Mouse (Mus musculus) midbrain, embryonic 14.5 days (tissue): ENCODE measurements around the gene Slc35e3. TPM values are rescaled to one million over a fixed set of nuclear protein-coding genes. Genes with fewer than 3 reads are reported as not detected.
"Not testable (repeated sequence)": the region's sequence is repeated elsewhere in the genome, so short reads cannot be mapped to it uniquely, and the experiment has no call there.

Source experiments
- ATAC-seq: fragments of 200-750 bp; cut with Nextera tagmentation; 2 replicates; pipeline ENCODE4 v1.8.0; 2017; ENCODE audit warnings: moderate number of reproducible peaks, moderate library complexity; ENCODE audit not compliant: low FRiP score, low TSS enrichment
- DNase-seq: peaks from one replicate; pipeline ENCODE4 v3.0.0-alpha.2; 2015
- H3K27ac ChIP-seq: fragments of 300-500 bp; sonication (generic); replicated peaks from 2 replicates; pipeline ENCODE4 v1.5.1; 2014; ENCODE audit warnings: mild to moderate bottlenecking, low read depth, low read length, moderate library complexity
- H3K27me3 ChIP-seq: fragments of 300-500 bp; sonication (generic); 2 replicates; pipeline ENCODE4 v1.6.1; 2014; ENCODE audit warnings: low read length, control low read depth, mixed read lengths; ENCODE audit not compliant: control insufficient read depth, insufficient read depth
- H3K36me3 ChIP-seq: fragments of 300-500 bp; sonication (generic); 2 replicates; pipeline ENCODE4 v1.6.1; 2014; ENCODE audit warnings: low read length, control low read depth; ENCODE audit not compliant: control insufficient read depth, insufficient read depth
- H3K4me1 ChIP-seq: fragments of 300-500 bp; sonication (generic); 2 replicates; pipeline ENCODE4 v1.6.1; 2014; ENCODE audit warnings: mild to moderate bottlenecking, antibody characterized with exemption, low read length, control low read depth; ENCODE audit not compliant: control insufficient read depth, insufficient read depth
- H3K4me2 ChIP-seq: fragments of 300-500 bp; sonication (generic); 2 replicates; pipeline ENCODE4 v1.6.1; 2014; ENCODE audit warnings: mild to moderate bottlenecking, low read length, moderate library complexity
- H3K4me3 ChIP-seq: fragments of 300-500 bp; sonication (generic); replicated peaks from 2 replicates; pipeline ENCODE4 v1.5.1; 2014; ENCODE audit warnings: low read depth, low read length
- H3K9ac ChIP-seq: fragments of 300-500 bp; sonication (generic); replicated peaks from 2 replicates; pipeline ENCODE4 v1.6.1; 2014; ENCODE audit warnings: mild to moderate bottlenecking, low read length, moderate library complexity
- H3K9me3 ChIP-seq: fragments of 300-500 bp; sonication (generic); 2 replicates; pipeline ENCODE4 v1.6.1; 2016; ENCODE audit warnings: low read length, control low read depth, mixed read lengths; ENCODE audit not compliant: control insufficient read depth
- WGBS: fragments of 180-500 bp; shearing (Covaris S2); extraction: QIAGEN DNeasy Blood & Tissue Kit; methylation state at CpG from one replicate; pipeline ENCODE4 v1.1.7; 2014; 5-methylcytosine and 5-hydroxymethylcytosine counted together
- polyA plus RNA-seq: library from polyadenylated mRNA; unstranded; fragments of >200 nt; fragmentation: Nextera tagmentation; extraction: Ambion mirVana; gene quantifications from 2 replicates; pipeline ENCODE4 v1.2.1, GENCODE M21; 2014

Gene Slc35e3
- polyA plus RNA-seq, 1 experiment from 2014 or later: 26.5 TPM

DNA sequence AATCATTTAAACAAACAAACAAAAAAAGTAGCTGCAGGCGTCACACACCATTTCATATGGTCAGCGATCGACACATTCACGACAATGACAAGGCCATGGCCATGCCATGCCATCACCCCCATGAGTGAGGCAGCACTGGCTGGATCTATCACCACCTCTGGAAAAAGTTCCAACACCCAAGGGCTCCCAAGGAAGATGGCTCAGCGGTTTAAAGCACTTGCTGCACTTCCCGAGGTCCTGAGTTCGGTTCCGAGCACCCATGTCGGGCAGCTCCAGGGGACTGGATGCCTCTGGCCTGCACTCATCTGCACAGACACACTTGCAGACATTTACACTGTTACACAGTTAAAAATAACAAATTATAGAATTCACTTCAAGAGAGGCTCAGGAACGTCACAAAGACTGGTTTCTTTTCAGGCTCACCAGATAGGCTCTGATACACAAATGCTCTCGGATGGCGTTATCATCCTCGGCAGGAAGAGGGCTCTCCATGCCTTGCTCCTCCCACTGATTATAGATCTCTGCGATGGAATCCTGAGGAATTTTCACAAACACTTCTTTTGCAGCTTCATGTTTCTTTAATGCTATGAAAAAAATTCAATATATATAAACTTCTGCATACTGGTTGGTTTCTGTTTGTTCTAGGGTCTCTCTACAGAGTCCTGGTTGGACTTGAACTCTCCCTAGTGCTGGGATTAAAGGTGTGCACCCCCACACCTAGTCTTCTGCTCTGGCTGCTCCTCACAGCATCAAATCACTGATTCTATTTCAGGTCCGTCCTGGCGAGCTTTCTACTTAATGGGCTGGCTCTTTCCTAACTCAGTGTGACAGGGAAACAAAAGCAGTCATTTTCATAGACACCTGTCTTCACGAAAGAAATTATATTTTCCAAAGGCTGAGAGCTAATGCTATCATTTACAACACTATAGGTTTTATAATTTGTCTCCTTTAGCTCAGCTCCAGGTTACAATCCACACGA is 12.9 kb upstream of the Slc35e3 start:
- H3K4me1 ChIP-seq: no peaks in the 10 kb centered on the region
- no peak overlapping the region for H3K9ac ChIP-seq
- H3K27me3 ChIP-seq: no peaks in the 10 kb centered on the region
- H3K27ac ChIP-seq: no peak overlapping the region
- no peak overlapping the region for H3K4me2 ChIP-seq
- H3K4me3 ChIP-seq: no peak overlapping the region
- WGBS: 91% methylated on average over 18 of the region's 18 CpGs
- no peak for DNase-seq
- H3K9me3 ChIP-seq: no peaks in the 10 kb centered on the region
- H3K36me3 ChIP-seq: peaks cover 87% of the 10 kb centered on the region
- no peak for ATAC-seq

DNA sequence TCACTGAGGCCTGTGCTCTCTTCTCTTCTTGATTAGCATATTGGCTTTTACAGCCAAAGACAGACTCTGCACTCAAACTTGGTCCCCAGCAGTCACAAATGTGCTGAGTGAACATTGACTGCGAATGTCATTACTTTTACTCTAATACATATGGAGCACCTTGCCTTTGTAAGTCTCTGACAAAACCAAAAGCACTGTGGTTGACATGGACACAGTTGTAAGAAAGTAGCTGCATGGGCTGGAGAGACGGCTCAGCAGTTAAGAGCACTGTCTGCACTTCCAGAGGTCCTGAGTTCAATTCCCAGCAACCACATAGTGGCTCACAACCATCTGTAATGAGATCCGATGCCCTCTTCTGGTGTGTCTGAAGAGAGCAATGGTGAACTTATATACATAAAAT is 12.2 kb upstream of the Slc35e3 start:
- DNase-seq, H3K4me1 ChIP-seq, H3K4me2 ChIP-seq, H3K27me3 ChIP-seq, ATAC-seq, H3K9me3 ChIP-seq, H3K9ac ChIP-seq, H3K4me3 ChIP-seq, H3K27ac ChIP-seq: not testable (repeated sequence)
- 96% methylated on average over 3 of the region's 3 CpGs for WGBS
- peaks cover 81% of the 10 kb centered on the region for H3K36me3 ChIP-seq

DNA sequence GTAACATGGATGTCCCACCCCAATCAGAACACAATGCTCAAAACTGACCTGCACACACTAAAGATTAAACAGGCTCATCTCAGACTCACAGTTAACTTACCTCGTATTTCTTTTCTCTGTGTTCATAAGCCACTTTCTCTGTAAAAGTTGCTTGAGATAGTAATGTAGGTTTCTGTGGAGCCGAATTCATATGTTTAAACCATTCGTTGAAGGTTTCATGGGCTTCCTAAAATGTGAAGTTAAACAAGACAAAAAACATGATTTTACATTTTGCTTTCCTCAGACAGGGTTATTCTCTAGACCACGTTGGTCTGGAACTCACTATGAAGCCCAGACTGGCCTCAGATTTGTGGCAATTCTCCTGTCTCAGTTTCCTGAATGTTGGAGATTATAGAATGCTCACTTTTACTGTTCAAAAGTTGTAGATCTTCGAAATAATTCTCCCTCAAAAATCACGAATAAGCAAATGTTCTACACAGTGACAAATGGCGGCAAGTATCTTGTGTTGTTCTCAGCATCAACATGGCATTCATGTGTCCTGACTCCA is 11.7 kb upstream of the Slc35e3 start:
- no peaks in the 10 kb centered on the region for H3K4me1 ChIP-seq
- DNase-seq (no peak), ATAC-seq (no peak)
- no peaks in the 10 kb centered on the region for H3K27me3 ChIP-seq
- H3K36me3 ChIP-seq: peaks cover 80% of the 10 kb centered on the region
- no peak overlapping the region for H3K9ac ChIP-seq
- no peak overlapping the region for H3K27ac ChIP-seq
- WGBS: 97% methylated on average over 7 of the region's 7 CpGs
- H3K4me3 ChIP-seq: no peak overlapping the region
- H3K4me2 ChIP-seq: no peak overlapping the region
- H3K9me3 ChIP-seq: no peaks in the 10 kb centered on the region

DNA sequence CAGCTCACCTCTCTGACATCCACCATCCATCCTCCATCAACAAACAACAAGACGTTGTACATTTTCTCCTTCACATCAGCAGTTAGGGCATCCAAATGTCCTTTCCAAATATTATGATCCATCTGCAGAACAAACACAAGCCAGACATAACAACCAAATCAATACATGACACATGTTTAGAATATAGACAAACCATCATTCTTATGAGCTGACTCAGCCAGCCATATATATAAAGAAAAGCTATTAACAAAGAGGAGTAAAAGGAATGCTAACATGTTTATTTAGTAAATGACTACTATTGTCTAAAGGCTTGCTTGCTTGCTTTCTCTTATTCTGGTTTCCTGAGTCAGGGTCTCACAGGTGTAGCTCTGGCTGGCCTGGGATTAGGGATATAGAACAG is 11.1 kb upstream of the Slc35e3 start:
- no peak overlapping the region for H3K27ac ChIP-seq
- 98% methylated on average over 1 of the region's 1 CpGs for WGBS
- no peak overlapping the region for H3K9ac ChIP-seq
- H3K4me1 ChIP-seq: no peaks in the 10 kb centered on the region
- no peaks in the 10 kb centered on the region for H3K27me3 ChIP-seq
- no peak overlapping the region for H3K4me3 ChIP-seq
- peaks cover 81% of the 10 kb centered on the region for H3K36me3 ChIP-seq
- DNase-seq (no peak), ATAC-seq (no peak)
- no peak overlapping the region for H3K4me2 ChIP-seq
- H3K9me3 ChIP-seq: no peaks in the 10 kb centered on the region

DNA sequence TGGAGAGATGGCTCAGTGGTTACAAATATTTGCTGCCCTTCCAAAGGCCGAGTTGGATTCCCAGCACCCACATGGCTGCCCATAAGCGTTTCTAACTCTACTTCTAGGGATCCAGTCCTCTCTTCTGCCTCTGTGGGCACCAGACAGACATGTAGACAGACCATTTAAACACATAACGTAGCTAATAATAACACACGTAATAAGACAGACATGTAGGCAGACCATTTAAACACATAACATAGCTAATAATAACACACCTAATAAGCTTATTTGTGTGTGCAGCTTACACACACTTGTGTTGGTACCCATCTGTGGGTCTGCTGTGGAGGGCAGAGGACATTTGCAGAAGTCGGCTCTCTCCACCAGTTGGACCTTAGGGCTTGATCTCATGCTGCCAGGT is 10.6 kb upstream of the Slc35e3 start:
- Histone ChIP-seq H3K9me3 (no peaks in the 10 kb centered on the region), H3K4me1 (no peaks in the 10 kb centered on the region), H3K9ac (no peak overlapping the region), H3K4me3 (no peak overlapping the region), H3K36me3 (peaks cover 83% of the 10 kb centered on the region), H3K27me3 (no peaks in the 10 kb centered on the region), H3K4me2 (no peak overlapping the region), H3K27ac (no peak overlapping the region)
- no peak for ATAC-seq
- WGBS: 93% methylated on average over 5 of the region's 5 CpGs
- no peak for DNase-seq

DNA sequence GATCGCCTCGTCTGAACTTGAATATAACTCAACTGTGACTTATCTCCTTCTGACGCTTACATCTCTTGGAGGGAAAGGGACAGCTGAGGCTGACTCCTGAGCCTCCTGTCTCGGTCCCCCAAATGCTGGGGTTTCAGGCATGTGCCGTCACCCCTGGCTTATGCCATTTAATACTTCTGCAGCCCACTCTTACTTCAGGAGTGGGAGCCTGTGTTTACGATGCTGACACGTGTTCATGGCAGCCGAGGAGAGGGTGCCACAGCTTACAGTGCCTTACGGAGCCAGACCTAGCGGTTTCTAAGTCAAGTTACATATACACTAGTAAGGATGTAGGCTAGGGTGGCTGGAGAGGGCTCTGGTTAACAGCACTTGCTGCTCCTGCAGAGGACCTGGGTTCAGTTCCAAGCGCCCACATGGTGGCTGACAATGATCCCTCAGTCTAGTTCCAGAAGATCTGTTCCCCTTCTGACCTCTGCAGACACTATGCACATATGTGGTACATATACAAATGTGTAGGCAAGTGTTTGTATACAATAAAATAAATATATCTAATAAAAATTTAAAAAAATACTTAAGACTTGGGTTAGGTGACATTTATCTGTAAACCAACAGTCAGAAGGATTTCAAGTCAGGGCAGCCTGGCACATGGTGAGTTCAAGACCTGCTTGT is 9.8 kb upstream of the Slc35e3 start:
- Histone ChIP-seq H3K27me3 (no peaks in the 10 kb centered on the region), H3K4me3 (no peak overlapping the region), H3K9me3 (no peaks in the 10 kb centered on the region), H3K36me3 (peaks cover 80% of the 10 kb centered on the region), H3K27ac (no peak overlapping the region), H3K4me1 (no peaks in the 10 kb centered on the region), H3K4me2 (no peak overlapping the region), H3K9ac (no peak overlapping the region)
- no peak for ATAC-seq
- DNase-seq: no peak
- 97% methylated on average over 11 of the region's 11 CpGs for WGBS

DNA sequence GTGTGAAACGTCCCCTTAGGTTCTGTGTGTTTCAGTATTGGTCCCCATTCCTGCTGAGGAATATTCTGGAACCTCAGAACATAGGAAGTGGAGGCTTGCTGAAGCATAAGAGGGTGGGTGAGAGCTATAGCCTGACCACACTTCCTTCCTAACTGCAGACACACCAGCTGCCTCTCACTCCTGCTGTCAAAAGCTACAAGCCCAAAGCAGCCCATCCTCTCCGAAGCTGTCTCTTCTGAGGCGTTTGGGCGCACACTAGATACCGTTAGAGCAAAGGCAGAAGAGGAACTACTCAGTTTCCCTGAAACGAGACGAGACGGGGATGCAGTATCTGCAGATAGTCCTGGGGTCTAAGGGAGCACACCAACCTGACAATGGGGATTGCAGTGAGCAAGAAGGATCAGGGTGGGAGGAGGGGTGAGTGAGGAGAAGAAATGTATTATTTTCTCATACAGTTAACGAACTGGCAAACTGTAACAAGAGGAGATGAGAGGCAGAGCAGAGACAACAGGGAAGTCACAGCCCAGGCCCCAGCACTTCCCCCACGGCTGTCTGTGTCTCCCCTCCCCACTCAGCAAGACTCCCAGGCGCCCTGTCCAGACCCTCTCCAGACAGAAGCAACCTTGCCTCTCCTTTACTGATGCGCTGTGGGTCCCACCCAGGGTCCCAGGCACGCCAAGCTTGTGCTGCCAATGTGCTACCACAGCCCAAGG is 9.1 kb upstream of the Slc35e3 start:
- WGBS: 93% methylated on average over 13 of the region's 13 CpGs
- H3K4me2 ChIP-seq: no peak overlapping the region
- no peak overlapping the region for H3K27ac ChIP-seq
- H3K27me3 ChIP-seq: no peaks in the 10 kb centered on the region
- no peak overlapping the region for H3K4me3 ChIP-seq
- no peaks in the 10 kb centered on the region for H3K4me1 ChIP-seq
- ATAC-seq: no peak
- no peak overlapping the region for H3K9ac ChIP-seq
- H3K36me3 ChIP-seq: peaks cover 77% of the 10 kb centered on the region
- H3K9me3 ChIP-seq: no peaks in the 10 kb centered on the region
- no peak for DNase-seq

DNA sequence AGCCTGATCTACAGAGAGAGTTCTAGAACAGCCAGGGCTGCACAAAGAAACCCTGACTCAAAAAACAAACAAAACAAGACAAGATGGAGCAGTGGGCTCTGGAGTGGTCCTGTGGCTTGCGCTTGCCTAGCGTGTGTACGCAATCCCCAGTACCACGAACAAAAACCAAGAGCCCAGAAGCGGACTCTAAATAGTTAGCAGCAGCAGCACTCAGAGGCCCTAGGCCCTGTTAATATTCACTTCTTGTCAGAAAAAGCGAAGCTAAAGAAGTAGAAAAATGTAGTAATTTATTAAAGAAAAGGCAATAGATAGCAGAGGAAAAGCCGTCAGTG is 8.4 kb upstream of the Slc35e3 start:
- no peak for DNase-seq
- ATAC-seq: no peak
- WGBS: 98% methylated on average over 7 of the region's 7 CpGs
- no peaks in the 10 kb centered on the region for H3K27me3 ChIP-seq
- H3K4me2 ChIP-seq: no peak overlapping the region
- peaks cover 76% of the 10 kb centered on the region for H3K36me3 ChIP-seq
- H3K9me3 ChIP-seq: no peaks in the 10 kb centered on the region
- H3K9ac ChIP-seq: no peak overlapping the region
- H3K4me3 ChIP-seq: no peak overlapping the region
- no peak overlapping the region for H3K27ac ChIP-seq
- no peaks in the 10 kb centered on the region for H3K4me1 ChIP-seq
